17 mouse cellular contexts compared by ENCODE assay signal in the genomic region with DNA sequence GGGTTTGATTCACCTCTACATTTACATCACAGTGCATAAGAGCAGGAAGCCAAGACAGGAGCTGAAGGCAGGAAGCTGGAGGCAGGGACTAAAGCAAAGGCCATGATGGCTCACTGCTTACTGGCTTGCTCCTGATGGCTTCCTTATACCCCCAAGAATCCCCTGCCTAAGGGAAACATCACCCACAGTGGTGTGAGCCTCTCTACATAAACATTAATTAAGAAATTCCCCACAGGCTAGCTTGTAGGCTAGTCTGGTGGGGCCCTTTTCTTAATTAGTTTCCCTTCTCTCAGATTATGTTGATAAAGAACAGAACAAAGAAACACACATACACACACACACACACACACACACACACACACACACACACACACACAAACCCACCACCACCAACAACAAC.
"Had no signal": no experiment of that assay in that cellular context is flagged by ENCODE, and none has a peak within 500 bp of the region (broad histone marks: within the 10 kb centered on the region; RNA-seq: fewer than 3 reads in every experiment).

No protein-coding gene starts in this region.

- H3K4me3 ChIP-seq: midbrain, embryonic 10.5 days; midbrain, embryonic 12.5 days; myocyte; neural tube, embryonic 13.5 days; neural tube, embryonic 15.5 days had no signal

- H3K9me3 ChIP-seq: midbrain, embryonic 10.5 days; midbrain, embryonic 12.5 days; neural tube, embryonic 13.5 days; neural tube, embryonic 15.5 days had no signal

- H3K4me1 ChIP-seq: neural tube, embryonic 15.5 days had no signal

- H3K36me3 ChIP-seq: midbrain, embryonic 10.5 days; midbrain, embryonic 12.5 days; neural tube, embryonic 13.5 days; neural tube, embryonic 15.5 days had no signal

- DNase-seq: lung, adult 18-20 months; lung, embryonic 14.5 days; lung, postnatal 10 days; lung, postnatal 4 days; retina, postnatal 1 day; right cerebral cortex, adult 18-20 months; right cerebral cortex, postnatal 25 days; right cerebral cortex, postnatal 4 days; spleen, adult 18-20 months; thymus, adult 18-20 months; thymus, postnatal 14 days; thymus, postnatal 36 days had no signal

- H3K4me2 ChIP-seq: lung, embryonic 14.5 days; neural tube, embryonic 13.5 days; neural tube, embryonic 15.5 days had no signal

- H3K27me3 ChIP-seq: midbrain, embryonic 12.5 days; neural tube, embryonic 13.5 days; neural tube, embryonic 15.5 days had no signal

- H3K27ac ChIP-seq: midbrain, embryonic 10.5 days; neural tube, embryonic 13.5 days; neural tube, embryonic 15.5 days had no signal

- H3K9ac ChIP-seq: lung, embryonic 14.5 days; midbrain, embryonic 12.5 days; neural tube, embryonic 13.5 days; neural tube, embryonic 15.5 days had no signal
